ENCODE assay signal across 27 mouse cellular contexts in genomic region chr1:161479854-161480253, GRCm38 (mm10). TPM values are rescaled to one million over a fixed set of nuclear protein-coding genes. Genes with fewer than 3 reads are reported as not detected.
A peak's percentile ranks its signal among the peaks of the same experiment; 100 is the strongest.
DNase-seq lines count a peak whose midpoint lies in the region; ATAC-seq lines count a peak whose summit lies in the region.
"Had no signal": no experiment of that assay in that cellular context is flagged by ENCODE, and none has a peak within 500 bp of the region (broad histone marks: within the 10 kb centered on the region; RNA-seq: fewer than 3 reads in every experiment).

No protein-coding gene starts in this region.

- no peaks in the 10 kb centered on the region for H3K27me3 ChIP-seq in forebrain, embryonic 15.5 days
- H3K27me3 ChIP-seq in hindbrain, embryonic 11.5 days (ENCODE audit: control insufficient read depth, insufficient read depth, low read length): no peaks in the 10 kb centered on the region
- H3K27me3 ChIP-seq: embryonic facial prominence, embryonic 12.5 days; hindbrain, embryonic 13.5 days; midbrain, embryonic 15.5 days had no signal

- ATAC-seq in forebrain, embryonic 15.5 days (replicated peaks): no peak
- ATAC-seq in hindbrain, embryonic 11.5 days (ENCODE audit: low FRiP score): no peak
- ATAC-seq: forebrain, embryonic 14.5 days; midbrain, embryonic 15.5 days had no signal

- peak; percentile 58 for DNase-seq in 416B (ENCODE audit: low read depth)
- DNase-seq in B cell, adult 2 months: peak; percentile 35 to 51
- peak; percentile 14 for DNase-seq in T-cell, adult 2 months (ENCODE audit: low spot score)
- no peak for DNase-seq in cerebellum, postnatal 14 days
- no peak for DNase-seq in testis, postnatal 10 days (ENCODE audit: low spot score)
- no peak for DNase-seq in hindbrain, embryonic 11.5 days (ENCODE audit: low spot score)
- DNase-seq: adrenal gland, postnatal 14 days; cerebellum, postnatal 10 days; gastrocnemius, postnatal 14 days; heart, adult 2 months; kidney, adult 2 months; lung, postnatal 14 days had no signal

- peak overlapping the region; percentile 22; the same call in 1 of the 2 replicates for H3K27ac ChIP-seq in macrophage
- no peak overlapping the region for H3K27ac ChIP-seq in forebrain, embryonic 15.5 days (replicated peaks)
- no peak overlapping the region for H3K27ac ChIP-seq in hindbrain, embryonic 11.5 days (ENCODE audit: low read depth, low read length)
- H3K27ac ChIP-seq: embryonic facial prominence, embryonic 12.5 days; heart, adult 2 months; hindbrain, embryonic 13.5 days; kidney, postnatal 0 days; midbrain, embryonic 15.5 days; stomach, postnatal 0 days had no signal

- H3K9me3 ChIP-seq in forebrain, embryonic 15.5 days: no peaks in the 10 kb centered on the region
- H3K9me3 ChIP-seq in hindbrain, embryonic 11.5 days (ENCODE audit: control insufficient read depth, low read length): no peaks in the 10 kb centered on the region
- H3K9me3 ChIP-seq: embryonic facial prominence, embryonic 12.5 days; hindbrain, embryonic 13.5 days; midbrain, embryonic 15.5 days had no signal

- H3K4me3 ChIP-seq in macrophage (ENCODE audit: inconsistent target): no peak overlapping the region
- no peak overlapping the region for H3K4me3 ChIP-seq in forebrain, embryonic 15.5 days
- H3K4me3 ChIP-seq in hindbrain, embryonic 11.5 days (ENCODE audit: low read depth, low read length): no peak overlapping the region
- H3K4me3 ChIP-seq: embryonic facial prominence, embryonic 12.5 days; heart, adult 2 months; hindbrain, embryonic 13.5 days; midbrain, embryonic 15.5 days had no signal

- WGBS in macrophage (ENCODE audit: missing documents): 54% methylated on average over 1 of the region's 1 CpGs
- WGBS in forebrain, embryonic 15.5 days: 94% methylated on average over 1 of the region's 1 CpGs
- WGBS in hindbrain, embryonic 11.5 days: 86% methylated on average over 1 of the region's 1 CpGs

- H3K4me2 ChIP-seq in forebrain, embryonic 15.5 days (replicated peaks): no peak overlapping the region
- H3K4me2 ChIP-seq in hindbrain, embryonic 11.5 days (replicated peaks; ENCODE audit: low read depth, low read length): no peak overlapping the region
- H3K4me2 ChIP-seq: embryonic facial prominence, embryonic 12.5 days; hindbrain, embryonic 13.5 days; midbrain, embryonic 15.5 days had no signal

- no peak overlapping the region for H3K9ac ChIP-seq in forebrain, embryonic 15.5 days (replicated peaks)
- no peak overlapping the region for H3K9ac ChIP-seq in hindbrain, embryonic 11.5 days (ENCODE audit: low read depth, low read length)
- H3K9ac ChIP-seq: embryonic facial prominence, embryonic 12.5 days; hindbrain, embryonic 13.5 days; midbrain, embryonic 15.5 days had no signal

- H3K36me3 ChIP-seq in macrophage (ENCODE audit: inconsistent target): no peaks in the 10 kb centered on the region
- H3K36me3 ChIP-seq in forebrain, embryonic 15.5 days: no peaks in the 10 kb centered on the region
- no peaks in the 10 kb centered on the region for H3K36me3 ChIP-seq in hindbrain, embryonic 11.5 days (ENCODE audit: control insufficient read depth, insufficient read depth, low read length)
- H3K36me3 ChIP-seq: embryonic facial prominence, embryonic 12.5 days; hindbrain, embryonic 13.5 days; midbrain, embryonic 15.5 days had no signal

- no peaks in the 10 kb centered on the region for H3K79me2 ChIP-seq in macrophage (ENCODE audit: inconsistent target)

- no peaks in the 10 kb centered on the region for H3K4me1 ChIP-seq in forebrain, embryonic 15.5 days
- H3K4me1 ChIP-seq in hindbrain, embryonic 11.5 days (replicated peaks; ENCODE audit: control insufficient read depth, insufficient read depth, low read length): no peaks in the 10 kb centered on the region
- H3K4me1 ChIP-seq: embryonic facial prominence, embryonic 12.5 days; hindbrain, embryonic 13.5 days; midbrain, embryonic 15.5 days had no signal

RNA-seq across cellular contexts. Expression of gene Tnfsf18, which starts 14.6 kb away (rescaled TPM):
- total RNA-seq in macrophage (2018; cell fraction: chromatin; rRNA removed): under 1 TPM in 6 of 26 experiments, not detected in 20; 0.36 to 0.73 (median 0.46) TPM
- total RNA-seq in macrophage (2018; cell fraction: cytosol; rRNA removed): 1 to 10 TPM in 11 of 26 experiments, under 1 TPM in 15; 0.06 to 2.3 (median 0.89) TPM
- total RNA-seq in macrophage (2018; cell fraction: nucleus; rRNA removed): 1 to 10 TPM in 10 of 26 experiments, under 1 TPM in 12, not detected in 4; 0.22 to 1.9 (median 0.88) TPM
- polyA plus RNA-seq in macrophage (2018): 0.42 to 0.97 TPM in 2 of 3 replicates, not detected in the other
- not detected in 2 replicates for polyA plus RNA-seq in forebrain, embryonic 15.5 days (2015; fragmentation: Nextera tagmentation; extraction: Ambion mirVana)
- polyA plus RNA-seq in hindbrain, embryonic 11.5 days (2014; fragmentation: Nextera tagmentation; extraction: Ambion mirVana): not detected in 2 replicates
- total RNA-seq: adrenal gland, postnatal 14 days; layer of hippocampus, adult 18-20 months; left cerebral cortex, adult 8-10 months; liver, adult 2 months; megakaryocyte-erythroid progenitor cell, adult 5-6 weeks; neutrophil, adult 5-6 weeks had no signal
- polyA plus RNA-seq: embryonic facial prominence, embryonic 12.5 days; forebrain, embryonic 14.5 days; heart, adult 2 months; hindbrain, embryonic 13.5 days; kidney, postnatal 0 days; limb, embryonic 11.5 days; liver, adult 2 months; midbrain, embryonic 15.5 days; small intestine, adult 2 months; stomach, postnatal 0 days had no signal

Comparison
In these comparisons a context has a peak if more than half of its experiments do, and no peak if none do; other contexts are left out.
1. DNase-seq: peak in 416B (single experiment), B cell, adult 2 months (2 of 2) and T-cell, adult 2 months (single experiment); none in cerebellum, postnatal 14 days (0 of 2), testis, postnatal 10 days (single experiment) and hindbrain, embryonic 11.5 days (single experiment).